Mouse (Mus musculus) heart, adult 18-20 months (tissue): ENCODE results near the gene Kif23. TPM values are rescaled to one million over a fixed set of nuclear protein-coding genes. Genes with fewer than 3 reads are reported as not detected.

Experiments used
- DNase-seq, 2 experiments: peaks; one replicate each; pipeline ENCODE4 v3.0.0; 2021 to 2022; ENCODE audit warnings: mixed read lengths in 1 of 2
- long read RNA-seq, 2 experiments: library from polyadenylated mRNA; stranded (forward); transcript quantifications; one replicate each; pipeline ENCODE4 v2.0.0; 2021
- total RNA-seq, 2 experiments: library from RNA; stranded (reverse); gene quantifications; 2 replicates each; pipeline ENCODE4 v1.2.3; 2021

Gene Kif23
- total RNA-seq, result 1 to 10 TPM; 1.2 to 3.1 TPM
- long read RNA-seq, experiment 1, partial matches to known transcripts, result 0 of 1 reads
- long read RNA-seq, experiment 1, other reads (novel, unspliced or antisense), result 1 of 1 reads
- long read RNA-seq, experiment 2, result 0 reads

GRCm38 (mm10) chr9:61946623-61947401, at the start of gene Kif23:
Kif23 (minus strand) TSS chr9:61946774.
- DNase-seq, result peak; percentile 97

- DNase-seq, result no peak
Measured at GRCm38 (mm10) chr9:61991158-61991557, 44.6 kb upstream of the Kif23 start.

GRCm38 (mm10) chr9:61990738-61991137, 44.2 kb upstream of the Kif23 start:
- no peak for DNase-seq

GRCm38 (mm10) chr9:61986055-61986454, 39.5 kb upstream of the Kif23 start:
- no peak for DNase-seq

GRCm38 (mm10) chr9:61985183-61985863, 38.7 kb upstream of the Kif23 start:
- peak; percentile 58 to 84 for DNase-seq

- DNase-seq, result peak in 1 of 2 experiments; percentile 36
Measured at GRCm38 (mm10) chr9:61982940-61983620, 36.5 kb upstream of the Kif23 start.

GRCm38 (mm10) chr9:61981876-61982275, 35.3 kb upstream of the Kif23 start:
- peak in 1 of 2 experiments; percentile 37 for DNase-seq

- DNase-seq, result no peak
Measured at GRCm38 (mm10) chr9:61979983-61980382, 33.4 kb upstream of the Kif23 start.

GRCm38 (mm10) chr9:61977258-61977945, 30.8 kb upstream of the Kif23 start:
- DNase-seq, result peak in 1 of 2 experiments; percentile 64

GRCm38 (mm10) chr9:61972031-61972430, 25.5 kb upstream of the Kif23 start:
- DNase-seq, result no peak

- DNase-seq, result no peak
Measured at GRCm38 (mm10) chr9:61971045-61971444, 24.5 kb upstream of the Kif23 start.

GRCm38 (mm10) chr9:61967357-61967756, 20.8 kb upstream of the Kif23 start:
- peak in 1 of 2 experiments; percentile 27 for DNase-seq

GRCm38 (mm10) chr9:61965987-61966386, 19.4 kb upstream of the Kif23 start:
- DNase-seq, result peak in 1 of 2 experiments; percentile 26

GRCm38 (mm10) chr9:61965411-61965930, 18.9 kb upstream of the Kif23 start:
- DNase-seq, result peak; percentile 83 to 84

GRCm38 (mm10) chr9:61963356-61963755, 16.8 kb upstream of the Kif23 start:
- no peak for DNase-seq

- no peak for DNase-seq
Measured at GRCm38 (mm10) chr9:61961181-61961580, 14.6 kb upstream of the Kif23 start.

- DNase-seq, result peak; percentile 42 to 71
Measured at GRCm38 (mm10) chr9:61960753-61961152, 14.2 kb upstream of the Kif23 start.

- DNase-seq, result no peak
Measured at GRCm38 (mm10) chr9:61959921-61960569, 13.5 kb upstream of the Kif23 start.

GRCm38 (mm10) chr9:61954707-61955106, 8.1 kb upstream of the Kif23 start:
- no peak for DNase-seq

- no peak for DNase-seq
Measured at GRCm38 (mm10) chr9:61952241-61952640, 5.7 kb upstream of the Kif23 start.
